Mouse (Mus musculus) forebrain, embryonic 11.5 days (tissue): ENCODE results near the gene Rab4b. TPM values are rescaled to one million over a fixed set of nuclear protein-coding genes. Genes with fewer than 3 reads are reported as not detected.

Experiments
- ATAC-seq: fragments of 200-750 bp; cut with Nextera tagmentation; replicated peaks from 2 replicates; pipeline ENCODE4 v1.8.0; 2017; ENCODE audit warnings: moderate TSS enrichment; ENCODE audit not compliant: low FRiP score
- DNase-seq: peaks from one replicate; pipeline ENCODE4 v3.0.0-alpha.2; 2017; ENCODE audit warnings: low spot score
- H3K27ac ChIP-seq: fragments of 300-500 bp; sonication (generic); 2 replicates; pipeline ENCODE4 v1.5.1; 2014; ENCODE audit warnings: low read depth, low read length
- H3K27me3 ChIP-seq: fragments of 300-500 bp; sonication (generic); 2 replicates; pipeline ENCODE4 v1.6.1; 2014; ENCODE audit warnings: mild to moderate bottlenecking, low read length, mixed read lengths; ENCODE audit not compliant: control insufficient read depth, insufficient read depth
- H3K36me3 ChIP-seq: fragments of 300-500 bp; sonication (generic); 2 replicates; pipeline ENCODE4 v1.6.1; 2014; ENCODE audit warnings: mild to moderate bottlenecking, low read length, moderate library complexity, mixed read lengths; ENCODE audit not compliant: control insufficient read depth, insufficient read depth
- H3K4me1 ChIP-seq: fragments of 300-500 bp; sonication (generic); replicated peaks from 2 replicates; pipeline ENCODE4 v1.6.1; 2014; ENCODE audit warnings: low read length, mixed read lengths; ENCODE audit not compliant: control insufficient read depth, insufficient read depth
- H3K4me2 ChIP-seq: fragments of 300-500 bp; sonication (generic); 2 replicates; pipeline ENCODE4 v1.6.1; 2014; ENCODE audit warnings: low read depth, mild to moderate bottlenecking, low read length, moderate library complexity, mixed read lengths; ENCODE audit not compliant: severe bottlenecking
- H3K4me3 ChIP-seq: fragments of 300-500 bp; sonication (generic); 2 replicates; pipeline ENCODE4 v1.5.1; 2014; ENCODE audit warnings: low read depth, low read length
- H3K9ac ChIP-seq: fragments of 300-500 bp; sonication (generic); 2 replicates; pipeline ENCODE4 v1.6.1; 2014; ENCODE audit warnings: low read length
- H3K9me3 ChIP-seq: fragments of 300-500 bp; sonication (generic); 2 replicates; pipeline ENCODE4 v1.6.1; 2016; ENCODE audit warnings: low read length, mixed read lengths; ENCODE audit not compliant: control insufficient read depth
- WGBS: fragments of 180-500 bp; shearing (Covaris S2); extraction: QIAGEN DNeasy Blood & Tissue Kit; methylation state at CpG from one replicate; pipeline ENCODE4 v1.1.7; 2014; 5-methylcytosine and 5-hydroxymethylcytosine counted together
- polyA plus RNA-seq: library from polyadenylated mRNA; unstranded; fragments of >200 nt; fragmentation: Nextera tagmentation; extraction: Ambion mirVana; gene quantifications from 2 replicates; pipeline ENCODE4 v1.2.1, GENCODE M21; 2014

Rab4b gene
- polyA plus RNA-seq, 1 experiment from 2014 or later = 52.3 TPM

DNA sequence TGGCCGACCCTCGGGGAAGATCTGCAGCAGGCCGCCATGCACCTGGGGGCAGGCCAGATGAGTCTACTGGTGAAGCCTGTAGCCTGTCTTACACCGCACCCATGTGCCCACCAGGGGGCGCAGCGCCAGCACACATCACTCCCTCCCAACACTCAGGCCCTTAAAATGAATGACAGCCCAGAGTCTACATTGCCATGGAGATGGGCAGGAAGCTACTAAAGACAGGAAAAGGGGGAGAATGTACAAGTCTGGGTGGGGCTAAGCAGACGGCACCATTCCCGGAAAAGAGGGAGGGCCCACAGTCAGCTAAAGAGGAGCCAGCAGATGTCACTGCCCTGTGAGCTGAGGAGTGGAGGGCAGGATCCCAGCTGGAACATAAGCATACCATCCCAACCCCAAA is 18.8 kb downstream of the Rab4b start:
- H3K27ac ChIP-seq = no peak overlapping the region
- no peaks in the 10 kb centered on the region for H3K9me3 ChIP-seq
- H3K36me3 ChIP-seq = peaks cover 6% of the 10 kb centered on the region; the same call in 1 of the 2 replicates
- H3K9ac ChIP-seq = no peak overlapping the region
- DNase-seq = peak; percentile 89
- no peak overlapping the region for H3K4me3 ChIP-seq
- H3K4me1 ChIP-seq = peaks cover 21% of the 10 kb centered on the region
- no peaks in the 10 kb centered on the region for H3K27me3 ChIP-seq
- H3K4me2 ChIP-seq = no peak overlapping the region
- ATAC-seq = peak; percentile 90
- 23% methylated on average over 8 of the region's 8 CpGs for WGBS

DNA sequence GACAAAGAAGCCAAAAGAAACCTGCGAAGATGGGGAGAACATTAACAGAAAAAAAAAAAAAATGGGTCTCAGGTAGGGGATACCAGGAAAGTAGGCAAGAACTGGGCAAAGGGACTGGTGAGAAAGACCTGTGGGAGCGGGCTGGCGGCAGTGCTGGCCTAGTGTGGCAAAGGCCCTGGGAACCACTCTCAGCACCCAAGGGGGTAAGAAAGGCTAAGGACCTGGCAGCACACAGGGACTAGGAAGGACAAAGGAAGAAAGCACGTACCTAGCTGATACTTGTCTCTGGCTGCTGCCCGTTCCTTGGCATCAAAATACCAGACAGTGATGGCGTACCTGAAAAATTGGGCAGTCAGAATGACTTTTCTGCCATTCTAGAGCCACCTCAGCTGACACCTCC is 19.4 kb downstream of the Rab4b start:
- DNase-seq (no peak), ATAC-seq (no peak)
- H3K27ac ChIP-seq = no peak overlapping the region
- H3K27me3 ChIP-seq = no peaks in the 10 kb centered on the region
- WGBS = 95% methylated on average over 6 of the region's 6 CpGs
- H3K4me1 ChIP-seq = peaks cover 14% of the 10 kb centered on the region; the same call in 1 of the 2 replicates
- no peak overlapping the region for H3K4me3 ChIP-seq
- peaks cover 6% of the 10 kb centered on the region; the same call in 1 of the 2 replicates for H3K36me3 ChIP-seq
- H3K4me2 ChIP-seq = no peak overlapping the region
- H3K9me3 ChIP-seq = no peaks in the 10 kb centered on the region
- no peak overlapping the region for H3K9ac ChIP-seq

DNA sequence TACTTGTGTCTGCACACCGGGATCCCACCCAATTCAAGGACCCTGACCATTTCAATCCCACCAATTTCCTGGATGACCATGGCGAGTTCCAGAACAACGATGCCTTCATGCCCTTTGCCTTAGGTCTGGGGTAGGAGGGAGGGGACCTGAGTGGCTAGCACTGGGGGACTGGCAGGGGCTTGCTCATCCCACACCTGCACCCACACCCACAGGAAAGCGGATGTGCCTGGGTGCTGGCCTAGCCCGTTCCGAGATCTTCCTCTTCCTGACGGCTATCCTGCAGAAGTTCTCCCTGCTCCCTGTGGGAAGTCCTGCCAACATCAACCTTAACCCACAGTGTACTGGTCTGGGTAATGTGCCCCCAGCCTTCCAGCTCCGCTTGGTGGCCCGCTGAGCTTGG is 20.5 kb downstream of the Rab4b start:
- H3K4me1 ChIP-seq = peaks cover 6% of the 10 kb centered on the region; the same call in 1 of the 2 replicates
- no peaks in the 10 kb centered on the region for H3K27me3 ChIP-seq
- H3K27ac ChIP-seq = no peak overlapping the region
- ATAC-seq (no peak), DNase-seq (no peak)
- H3K4me2 ChIP-seq = no peak overlapping the region
- no peaks in the 10 kb centered on the region for H3K9me3 ChIP-seq
- H3K4me3 ChIP-seq = no peak overlapping the region
- no peak overlapping the region for H3K9ac ChIP-seq
- 98% methylated on average over 9 of the region's 9 CpGs for WGBS
- H3K36me3 ChIP-seq = peaks cover 6% of the 10 kb centered on the region; the same call in 1 of the 2 replicates

DNA sequence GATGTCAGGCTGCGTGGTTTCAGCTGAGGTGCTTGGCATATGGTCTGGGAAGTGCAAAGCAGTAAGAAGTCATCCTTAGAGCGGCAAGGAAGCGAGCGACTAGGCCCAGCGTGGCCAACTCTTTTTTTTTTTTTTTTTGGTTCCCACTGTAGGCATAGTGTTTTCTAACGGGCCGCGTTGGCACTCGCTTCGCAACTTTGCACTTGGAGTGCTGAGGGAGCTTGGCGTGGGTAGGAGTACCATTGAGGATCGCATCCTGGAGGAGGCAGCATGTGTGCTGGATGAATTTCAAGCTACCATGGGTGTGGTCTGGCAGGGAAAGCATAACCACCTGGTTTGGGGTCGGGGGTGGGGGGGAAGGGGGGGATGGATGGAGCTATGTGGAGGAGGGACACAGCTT is 22.7 kb downstream of the Rab4b start:
- Histone ChIP-seq H3K9me3 (no peaks in the 10 kb centered on the region), H3K4me3 (no peak overlapping the region), H3K36me3 (peaks cover 6% of the 10 kb centered on the region; the same call in 1 of the 2 replicates), H3K27ac (no peak overlapping the region), H3K4me2 (no peak overlapping the region), H3K27me3 (no peaks in the 10 kb centered on the region), H3K9ac (no peak overlapping the region), H3K4me1 (peaks cover 2% of the 10 kb centered on the region; the same call in 1 of the 2 replicates)
- WGBS = 85% methylated on average over 13 of the region's 13 CpGs
- no peak for DNase-seq
- ATAC-seq = no peak

DNA sequence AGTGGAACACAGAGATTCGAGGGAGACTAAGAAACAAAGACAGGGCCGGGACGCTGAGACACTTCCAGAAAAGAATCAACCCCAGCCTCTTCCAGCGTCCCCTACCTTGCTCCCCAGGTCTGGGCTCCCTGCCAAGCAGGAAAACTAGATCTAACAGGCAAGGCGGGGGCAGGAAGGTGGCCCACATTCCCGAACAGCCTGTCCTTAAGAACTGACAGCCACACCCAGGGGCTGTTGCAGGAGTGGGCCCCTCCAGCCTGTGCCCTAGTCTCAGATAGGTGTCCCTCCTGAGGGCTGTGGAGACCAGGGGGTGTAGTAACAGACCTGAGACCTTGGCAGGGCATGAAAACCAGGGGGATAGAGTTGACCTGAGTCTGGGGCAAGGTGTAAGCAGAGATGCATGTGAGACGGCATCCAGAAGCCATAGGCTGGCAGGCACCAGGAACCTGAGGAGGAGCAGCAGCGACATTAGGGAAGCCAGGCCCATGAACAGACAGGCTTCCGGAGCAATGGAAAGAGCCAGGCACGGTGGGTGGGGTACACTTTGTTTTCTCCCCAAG is 25.4 kb downstream of the Rab4b start, which contains the start of gene Cyp2t4:
Cyp2t4 (plus strand) TSS at position 510 of the 560 bp plus-strand sequence.
- Histone ChIP-seq H3K4me2 (no peak within 1 kb of the TSS), H3K27me3 (no peaks in the 10 kb centered on the region), H3K36me3 (peaks cover 1% of the 10 kb centered on the region; the same call in 1 of the 2 replicates), H3K9me3 (no peaks in the 10 kb centered on the region), H3K9ac (no peak within 1 kb of the TSS), H3K4me1 (no peaks in the 10 kb centered on the region), H3K4me3 (no peak within 1 kb of the TSS), H3K27ac (no peak within 1 kb of the TSS)
- DNase-seq = no peak
- no peak for ATAC-seq
- WGBS = 77% methylated on average over 10 of the region's 10 CpGs

DNA sequence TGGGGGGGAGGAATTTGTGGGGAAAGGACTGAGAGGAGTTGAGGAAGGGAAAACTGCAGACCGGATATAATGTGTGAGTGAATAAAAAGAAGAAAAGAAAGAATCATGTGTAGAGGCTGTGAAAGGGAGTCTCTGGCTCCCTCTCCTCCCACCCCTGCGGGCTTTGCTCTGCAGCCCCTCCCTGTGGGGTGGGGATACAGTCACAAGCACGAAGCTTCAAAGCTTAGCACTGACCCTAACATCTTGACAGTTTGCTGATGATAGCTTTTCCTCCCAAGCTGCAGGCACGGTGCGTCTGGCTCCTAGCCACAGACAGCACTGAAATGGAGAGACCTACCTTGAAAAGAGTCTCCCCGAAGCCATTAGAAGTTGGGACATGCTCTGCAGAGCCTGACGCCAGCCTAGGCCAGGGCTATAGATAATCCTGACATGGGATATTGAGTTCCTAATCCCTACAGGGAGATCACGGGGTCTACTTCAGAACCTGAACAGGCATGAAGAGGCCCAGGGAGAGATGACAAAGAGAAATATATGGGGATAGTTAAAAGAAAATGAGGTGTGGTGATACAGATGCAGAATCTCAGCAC is 42.2 kb downstream of the Rab4b start:
- WGBS = 72% methylated on average over 8 of the region's 8 CpGs
- no peak for DNase-seq
- no peak overlapping the region for H3K4me3 ChIP-seq
- no peak for ATAC-seq
- no peak overlapping the region for H3K4me2 ChIP-seq
- H3K4me1 ChIP-seq = no peaks in the 10 kb centered on the region
- H3K27me3 ChIP-seq = no peaks in the 10 kb centered on the region
- H3K9ac ChIP-seq = no peak overlapping the region
- H3K9me3 ChIP-seq = no peaks in the 10 kb centered on the region; the same call in 1 of the 2 replicates
- no peak overlapping the region for H3K27ac ChIP-seq
- H3K36me3 ChIP-seq = no peaks in the 10 kb centered on the region

DNA sequence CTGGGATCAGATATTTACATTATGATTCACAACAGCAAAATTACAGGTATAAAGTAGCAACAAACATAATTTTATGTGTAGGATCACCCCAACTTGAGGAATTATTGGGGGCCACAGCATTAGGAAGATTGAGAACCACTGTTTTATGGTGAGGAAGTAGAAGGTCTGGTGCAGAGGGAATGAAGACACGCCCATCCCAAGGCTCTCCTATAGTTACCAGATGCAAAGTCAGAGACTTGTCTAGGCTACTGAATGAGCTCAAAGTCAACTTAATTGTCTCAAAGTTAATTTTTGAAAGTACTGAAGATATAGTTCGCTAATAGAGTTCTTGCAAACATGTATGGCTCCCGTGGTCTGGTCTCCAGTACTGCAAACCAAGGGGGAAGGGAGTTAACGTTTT is 44.9 kb downstream of the Rab4b start:
- no peak overlapping the region for H3K9ac ChIP-seq
- H3K4me3 ChIP-seq = no peak overlapping the region
- H3K27ac ChIP-seq = no peak overlapping the region
- no peak overlapping the region for H3K4me2 ChIP-seq
- WGBS = 81% methylated on average over 4 of the region's 4 CpGs
- ATAC-seq (no peak), DNase-seq (no peak)
- H3K27me3 ChIP-seq = no peaks in the 10 kb centered on the region
- no peaks in the 10 kb centered on the region for H3K36me3 ChIP-seq
- no peaks in the 10 kb centered on the region; the same call in 1 of the 2 replicates for H3K9me3 ChIP-seq
- H3K4me1 ChIP-seq = no peaks in the 10 kb centered on the region

DNA sequence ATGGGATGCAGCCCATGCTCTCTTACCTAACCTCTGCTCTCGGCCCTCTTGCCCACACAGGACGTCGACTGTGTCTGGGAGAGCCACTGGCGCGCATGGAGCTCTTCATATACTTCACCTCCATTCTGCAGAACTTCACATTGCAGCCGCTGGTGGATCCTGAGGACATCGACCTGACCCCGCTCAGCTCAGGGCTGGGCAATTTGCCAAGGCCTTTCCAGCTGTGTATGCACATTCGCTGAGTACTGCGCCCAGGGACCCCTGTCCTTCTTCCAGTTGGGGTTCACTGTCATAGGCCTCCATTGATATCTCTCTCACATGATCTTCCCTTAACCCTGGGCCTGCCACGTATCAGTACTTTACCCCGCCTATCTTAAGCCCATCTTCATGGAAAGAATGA is 45.5 kb downstream of the Rab4b start:
- 0 out of 2 replicates have a peak, but pooled peaks have one; percentile 15 for ATAC-seq
- 79% methylated on average over 12 of the region's 12 CpGs for WGBS

More for the DNA sequence above, 45.5 kb downstream of the Rab4b start:
- DNase-seq = no peak
- no peaks in the 10 kb centered on the region for H3K27me3 ChIP-seq
- no peaks in the 10 kb centered on the region for H3K36me3 ChIP-seq
- no peak overlapping the region for H3K9ac ChIP-seq
- H3K9me3 ChIP-seq = no peaks in the 10 kb centered on the region; the same call in 1 of the 2 replicates
- H3K4me1 ChIP-seq = no peaks in the 10 kb centered on the region
- no peak overlapping the region for H3K27ac ChIP-seq
- no peak overlapping the region for H3K4me2 ChIP-seq
- no peak overlapping the region for H3K4me3 ChIP-seq
